Mouse (Mus musculus) MEL (cell line): Measurements from ENCODE around the gene Sema3f. TPM values are rescaled to one million over a fixed set of nuclear protein-coding genes. Genes with fewer than 3 reads are reported as not detected.

Experiments used
- DNase-seq: peaks from one replicate; pipeline ENCODE4 v3.0.0; 2011; ENCODE audit warnings: low read depth, low spot score
- H3K27ac ChIP-seq: 2 replicates; pipeline ENCODE4 v1.5.1; 2012; ENCODE audit warnings: low read depth, mild to moderate bottlenecking, control low read depth, low read length, moderate library complexity; ENCODE audit not compliant: control insufficient read depth
- H3K27me3 ChIP-seq, 2 experiments: fragments of 150-350 bp in 1 of 2; sonication (generic) in 1 of 2; 2 replicates each; pipeline ENCODE4 v1.6.1; 2012; ENCODE audit warnings: low read length in 2 of 2, mild to moderate bottlenecking in 2 of 2, improper control_type of control experiment in 1 of 2, moderate library complexity in 1 of 2; ENCODE audit not compliant: insufficient read depth in 2 of 2, control insufficient read depth in 1 of 2
- H3K36me3 ChIP-seq, 2 experiments: 2 replicates each; pipeline ENCODE4 v1.6.1; 2012 to 2014; ENCODE audit warnings: low read length in 2 of 2, improper control_type of control experiment in 1 of 2, inconsistent platforms in 1 of 2, mild to moderate bottlenecking in 1 of 2; ENCODE audit not compliant: insufficient read depth in 2 of 2, control insufficient read depth in 1 of 2
- H3K4me1 ChIP-seq, 2 experiments: fragments of 150-350 bp in 1 of 2; sonication (generic) in 1 of 2; 2 replicates each; pipeline ENCODE4 v1.6.1; 2012; ENCODE audit warnings: low read length in 2 of 2, improper control_type of control experiment in 1 of 2, mild to moderate bottlenecking in 1 of 2; ENCODE audit not compliant: insufficient read depth in 2 of 2, control insufficient read depth in 1 of 2
- H3K4me3 ChIP-seq, 2 experiments: fragments of 150-350 bp in 1 of 2; sonication (generic) in 1 of 2; 2 replicates each; pipeline ENCODE4 v1.5.1; 2012; ENCODE audit warnings: low read depth in 2 of 2, low read length in 2 of 2, mild to moderate bottlenecking in 2 of 2, moderate library complexity in 2 of 2, control low read depth in 1 of 2, improper control_type of control experiment in 1 of 2; ENCODE audit not compliant: control insufficient read depth in 1 of 2, insufficient read depth in 1 of 2
- H3K79me2 ChIP-seq: 2 replicates; pipeline ENCODE4 v1.6.1; 2012; ENCODE audit warnings: mild to moderate bottlenecking, low read length, moderate library complexity; ENCODE audit not compliant: control insufficient read depth, poor library complexity, insufficient read depth
- H3K9ac ChIP-seq: 2 replicates; pipeline ENCODE4 v1.6.1; 2012; ENCODE audit warnings: low read depth, mild to moderate bottlenecking, control low read depth, low read length, moderate library complexity; ENCODE audit not compliant: control insufficient read depth, poor library complexity, severe bottlenecking
- H3K9me3 ChIP-seq: fragments of 150-350 bp; sonication (generic); replicated peaks from 2 replicates; pipeline ENCODE4 v1.6.1; 2012; ENCODE audit warnings: mild to moderate bottlenecking, low read length, improper control_type of control experiment, moderate library complexity; ENCODE audit not compliant: insufficient read depth
- CHD1 ChIP-seq: IDR thresholded peaks from 2 replicates; pipeline ENCODE4 v1.6.1; 2012; ENCODE audit warnings: low read depth, mild to moderate bottlenecking, inconsistent platforms, low read length, improper control_type of control experiment
- CTCF ChIP-seq, 3 experiments: IDR thresholded peaks in 2 of 3; conservative IDR thresholded peaks in 1 of 3; 2 replicates each; pipeline ENCODE4 v1.5.1; 2011 to 2012; ENCODE audit warnings: low read length in 3 of 3, low read depth in 2 of 3, mild to moderate bottlenecking in 2 of 3, improper control_type of control experiment in 1 of 3, inconsistent platforms in 1 of 3, mixed read lengths in 1 of 3, moderate library complexity in 1 of 3; ENCODE audit not compliant: control insufficient read depth in 1 of 3, insufficient read depth in 1 of 3, poor library complexity in 1 of 3, severe bottlenecking in 1 of 3
- E2F4 ChIP-seq: IDR thresholded peaks from 2 replicates; pipeline ENCODE4 v1.6.1; 2011; ENCODE audit warnings: low read depth, low read length, improper control_type of control experiment, borderline replicate concordance
- ETS1 ChIP-seq: IDR thresholded peaks from 2 replicates; pipeline ENCODE4 v1.6.1; 2012; ENCODE audit warnings: low read depth, mild to moderate bottlenecking, inconsistent platforms, low read length, improper control_type of control experiment, moderate library complexity
- GABPA ChIP-seq: IDR thresholded peaks from 2 replicates; pipeline ENCODE4 v1.6.1; 2012; ENCODE audit warnings: low read depth, mild to moderate bottlenecking, inconsistent platforms, low read length, improper control_type of control experiment, moderate library complexity
- GATA1 ChIP-seq: IDR thresholded peaks from 2 replicates; pipeline ENCODE4 v1.6.1; 2011; ENCODE audit warnings: low read depth, low read length, improper control_type of control experiment
- MYB ChIP-seq: IDR thresholded peaks from 2 replicates; pipeline ENCODE4 v1.6.1; 2011; ENCODE audit warnings: mild to moderate bottlenecking, low read depth, low read length, improper control_type of control experiment
- NELFE ChIP-seq: IDR thresholded peaks from 2 replicates; pipeline ENCODE4 v1.6.1; 2011; ENCODE audit warnings: low read depth, low read length, improper control_type of control experiment
- POLR2AphosphoS5 ChIP-seq: IDR thresholded peaks from 2 replicates; pipeline ENCODE4 v1.6.1; 2012; ENCODE audit warnings: low read depth, borderline replicate concordance, mild to moderate bottlenecking, inconsistent platforms, low read length, moderate library complexity, mixed read lengths
- SIN3A ChIP-seq: IDR thresholded peaks from 2 replicates; pipeline ENCODE4 v1.6.1; 2012; ENCODE audit warnings: low read length, improper control_type of control experiment, inconsistent platforms
- SMC3 ChIP-seq: IDR thresholded peaks from 2 replicates; pipeline ENCODE4 v1.6.1; 2011; ENCODE audit warnings: low read depth, low read length, improper control_type of control experiment
- ZC3H11A ChIP-seq: IDR thresholded peaks from 2 replicates; pipeline ENCODE4 v1.6.1; 2012; ENCODE audit warnings: low read depth, mild to moderate bottlenecking, inconsistent platforms, low read length, improper control_type of control experiment
- ZNF384 ChIP-seq: IDR thresholded peaks from 2 replicates; pipeline ENCODE4 v1.6.1; 2012; ENCODE audit warnings: low read depth, mild to moderate bottlenecking, inconsistent platforms, low read length, improper control_type of control experiment
- polyA plus RNA-seq, 2 experiments: library from polyadenylated mRNA; stranded (reverse) in 1 of 2; unstranded in 1 of 2; fragments of >175 nt in 1 of 2; fragments of >200 nt in 1 of 2; gene quantifications; 2 replicates each; pipeline versions ENCODE4 v1.2.1 to v1.2.4; 2012; ENCODE audit warnings: low replicate concordance in 2 of 2, low read depth in 1 of 2; ENCODE audit not compliant: insufficient read length in 2 of 2, insufficient read depth in 1 of 2, missing spikeins in 1 of 2
- total RNA-seq: library from RNA; depleted of rRNA; stranded (reverse); fragments of 300-350 nt; gene quantifications from 2 replicates; pipeline ENCODE4 v1.2.3, GENCODE M21; 2012

Sema3f gene
- total and polyA plus RNA-seq, 3 experiments = not detected

DNA sequence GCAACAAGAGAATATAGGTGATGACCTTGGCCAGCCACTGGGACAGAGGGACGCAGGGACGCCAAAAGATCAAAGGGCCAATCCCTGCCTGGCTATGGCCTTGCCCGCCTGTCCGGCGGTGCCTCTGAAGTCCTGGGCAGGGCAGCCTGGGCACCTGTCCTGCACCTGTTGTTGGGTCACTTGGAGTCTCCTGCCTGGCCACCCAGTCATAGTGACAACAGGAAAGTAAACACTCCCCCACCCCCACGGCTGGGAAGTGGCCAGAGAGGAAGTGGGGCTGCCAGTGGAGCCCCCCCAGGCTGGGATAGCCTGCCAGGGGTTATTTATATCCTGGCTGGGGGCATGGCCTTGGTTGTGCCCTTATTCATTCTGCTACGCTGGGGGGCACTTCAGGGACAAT, 15.6 kb downstream of the Sema3f start:
- no peak for TF ChIP-seq ETS1
- H3K36me3 ChIP-seq = no peaks in the 10 kb centered on the region
- H3K27me3 ChIP-seq = peaks cover 3 to 6% of the 10 kb centered on the region in 2 experiments; a peak in 2 of 4 replicates
- H3K27ac ChIP-seq = no peak overlapping the region
- no peaks in the 10 kb centered on the region for H3K9me3 ChIP-seq
- no peaks in the 10 kb centered on the region for H3K79me2 ChIP-seq
- no peak for DNase-seq
- no peaks in the 10 kb centered on the region for H3K4me1 ChIP-seq
- H3K4me3 ChIP-seq = no peak overlapping the region
- no peak overlapping the region for H3K9ac ChIP-seq

DNA sequence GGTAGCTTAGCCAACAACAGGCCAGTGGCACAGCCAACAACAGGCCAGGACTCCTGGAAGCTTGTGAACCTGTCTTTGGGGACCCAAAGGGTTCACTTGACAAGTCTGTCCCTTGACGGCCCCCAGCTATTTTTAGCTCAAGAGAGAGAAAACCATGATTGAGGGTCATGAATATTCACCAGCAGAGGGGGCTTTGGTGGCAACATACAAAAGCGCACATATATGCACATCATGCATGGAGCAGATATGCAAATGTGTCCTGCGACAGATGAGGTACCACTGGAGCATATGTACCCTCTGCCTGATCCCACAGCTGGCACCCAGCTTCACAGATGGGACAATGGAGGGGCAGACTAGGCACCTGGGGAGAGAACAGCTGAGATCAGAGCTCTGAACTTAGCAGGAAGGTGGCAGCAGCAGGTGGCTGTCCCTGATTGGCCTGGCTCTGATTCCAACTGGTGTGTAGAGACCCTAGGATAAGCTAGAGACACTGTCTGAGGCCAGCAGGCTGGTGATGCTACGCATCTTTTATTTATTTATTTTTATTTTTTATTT, 16.8 kb downstream of the Sema3f start:
- DNase-seq = no peak
- H3K9ac ChIP-seq = no peak overlapping the region
- no peaks in the 10 kb centered on the region for H3K79me2 ChIP-seq
- no peaks in the 10 kb centered on the region for H3K4me1 ChIP-seq
- H3K27me3 ChIP-seq = peaks cover 4 to 5% of the 10 kb centered on the region in 2 experiments
- no peak overlapping the region for H3K4me3 ChIP-seq
- H3K36me3 ChIP-seq = no peaks in the 10 kb centered on the region
- no peaks in the 10 kb centered on the region for H3K9me3 ChIP-seq
- TF ChIP-seq CHD1 = no peak
- TF ChIP-seq SIN3A = no peak
- peak in 1 of 3 experiments; percentile 31; a peak in 2 of 6 replicates for TF ChIP-seq CTCF (IDR thresholded peaks at IDR 0.05 in 2 of 3, conservative IDR thresholded peaks at IDR 0.05 in 1 of 3; ENCODE audit: control insufficient read depth in 1 of 3, insufficient read depth in 1 of 3, low read depth in 2 of 3, low read length in 3 of 3, poor library complexity in 1 of 3, severe bottlenecking in 1 of 3)
- peak; percentile 32 for TF ChIP-seq SMC3
- TF ChIP-seq ZNF384 = no peak
- TF ChIP-seq, all 39 proteins: peak for 2
- no peak overlapping the region for H3K27ac ChIP-seq

DNA sequence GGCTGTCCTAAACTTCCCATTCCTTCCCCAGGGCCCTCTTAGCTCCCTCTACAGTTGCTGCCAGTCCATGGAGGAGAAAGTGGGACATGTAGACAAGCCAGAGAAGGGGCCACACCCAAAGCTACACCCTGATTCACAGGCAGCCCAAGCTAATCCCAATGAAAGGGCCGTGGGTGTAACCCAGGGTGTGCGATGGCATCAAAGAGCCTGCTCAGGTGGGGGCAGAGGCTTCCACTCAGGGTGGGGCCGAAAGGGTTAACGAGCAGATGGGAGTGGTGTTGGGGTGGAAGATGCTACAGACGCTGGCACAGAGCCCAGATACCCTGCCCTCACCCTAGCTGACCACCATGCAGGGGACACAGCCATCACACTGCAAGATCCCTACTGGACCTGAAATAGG, 17.5 kb downstream of the Sema3f start:
- TF ChIP-seq GABPA = no peak
- no peak for DNase-seq
- no peaks in the 10 kb centered on the region for H3K36me3 ChIP-seq
- H3K4me3 ChIP-seq = no peak overlapping the region
- H3K9me3 ChIP-seq = no peaks in the 10 kb centered on the region
- H3K79me2 ChIP-seq = no peaks in the 10 kb centered on the region
- no peaks in the 10 kb centered on the region for H3K4me1 ChIP-seq
- no peak overlapping the region for H3K27ac ChIP-seq
- no peak overlapping the region for H3K9ac ChIP-seq
- H3K27me3 ChIP-seq = peaks cover 4 to 6% of the 10 kb centered on the region in 2 experiments

DNA sequence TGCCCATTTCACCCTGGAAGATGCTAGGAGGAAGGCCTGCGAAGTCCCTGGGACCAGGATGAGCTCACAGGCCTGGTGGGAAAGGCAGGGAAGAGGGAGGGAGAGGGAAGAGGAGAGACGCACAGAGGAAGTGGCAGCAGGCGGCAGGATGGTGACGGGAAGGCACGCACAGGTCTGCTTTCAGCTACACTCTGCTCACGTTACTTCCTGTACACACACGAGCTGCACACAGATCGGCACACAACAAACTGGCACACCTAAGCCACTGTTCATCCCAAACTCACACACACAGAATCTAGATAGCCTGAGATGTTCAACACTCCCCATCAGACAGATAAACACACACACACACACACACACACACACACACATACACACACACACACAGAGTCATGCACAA, 19.9 kb downstream of the Sema3f start:
- no peak overlapping the region for H3K4me3 ChIP-seq
- no peaks in the 10 kb centered on the region for H3K79me2 ChIP-seq
- H3K9ac ChIP-seq = no peak overlapping the region
- H3K27ac ChIP-seq = no peak overlapping the region
- no peaks in the 10 kb centered on the region for H3K36me3 ChIP-seq
- no peak for DNase-seq
- H3K9me3 ChIP-seq = no peaks in the 10 kb centered on the region
- TF ChIP-seq E2F4 = no peak
- TF ChIP-seq ZC3H11A = no peak
- TF ChIP-seq POLR2AphosphoS5 = no peak
- TF ChIP-seq MYB = no peak
- no peak for TF ChIP-seq NELFE
- no peak for TF ChIP-seq GATA1
- no peaks in the 10 kb centered on the region for H3K4me1 ChIP-seq
- peaks cover 5 to 11% of the 10 kb centered on the region in 2 experiments for H3K27me3 ChIP-seq
